Mouse (Mus musculus): Measurements from ENCODE around the gene Zfp945.

DNA sequence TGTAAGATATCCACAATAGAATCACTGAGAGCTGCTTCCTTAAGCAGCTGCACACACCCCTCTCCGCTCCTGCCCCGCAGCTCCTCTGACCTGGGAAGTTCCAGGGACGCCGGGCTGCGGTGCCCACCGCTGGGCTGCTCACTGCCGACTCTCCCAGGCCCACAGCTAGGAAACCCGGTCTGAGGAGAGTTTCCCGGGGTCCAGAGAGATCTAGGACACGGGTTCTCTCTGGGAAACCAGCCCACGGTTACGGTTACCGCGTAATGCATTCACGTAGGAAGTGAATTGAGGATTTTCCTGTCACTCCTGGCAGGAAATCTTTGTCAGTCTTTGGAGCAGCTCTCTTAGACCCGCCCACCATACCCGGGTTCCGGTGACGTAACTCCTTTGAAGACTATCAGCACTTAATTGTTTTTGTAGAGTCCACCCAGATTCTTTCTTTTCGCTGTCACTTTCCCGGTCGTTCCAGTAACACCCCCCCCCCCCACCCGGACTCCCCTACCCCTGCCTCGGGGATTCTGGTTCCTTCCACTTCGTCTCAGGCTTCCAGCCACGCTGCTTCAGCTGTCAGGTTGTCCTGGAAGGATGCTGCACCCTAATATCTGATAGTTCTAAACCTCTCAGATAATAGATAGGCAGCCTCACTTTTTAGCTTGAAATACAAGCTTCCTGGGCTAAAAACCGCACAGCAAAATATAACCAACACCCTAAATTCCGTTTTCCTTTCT, 49.3 kb downstream of the Zfp945 start:
- no peak for TF ChIP-seq CTCF (IDR thresholded peaks at IDR 0.05; ENCODE audit: insufficient read depth, low read length)
- TF ChIP-seq POLR2A (IDR thresholded peaks at IDR 0.05; ENCODE audit: borderline replicate concordance, extremely low read depth, low read depth, low read length) = no peak
